Mouse (Mus musculus) neural tube, embryonic 10.5 days (tissue): ENCODE results near the gene Gm26657.
A peak's percentile ranks its signal among the peaks of the same experiment; 100 is the strongest.

Source experiments
- DNase-seq: peaks from one replicate; pipeline ENCODE4 v3.0.0-alpha.2; 2017; ENCODE audit warnings: low spot score; ENCODE audit errors: extremely low spot score

Gm26657 gene

DNA sequence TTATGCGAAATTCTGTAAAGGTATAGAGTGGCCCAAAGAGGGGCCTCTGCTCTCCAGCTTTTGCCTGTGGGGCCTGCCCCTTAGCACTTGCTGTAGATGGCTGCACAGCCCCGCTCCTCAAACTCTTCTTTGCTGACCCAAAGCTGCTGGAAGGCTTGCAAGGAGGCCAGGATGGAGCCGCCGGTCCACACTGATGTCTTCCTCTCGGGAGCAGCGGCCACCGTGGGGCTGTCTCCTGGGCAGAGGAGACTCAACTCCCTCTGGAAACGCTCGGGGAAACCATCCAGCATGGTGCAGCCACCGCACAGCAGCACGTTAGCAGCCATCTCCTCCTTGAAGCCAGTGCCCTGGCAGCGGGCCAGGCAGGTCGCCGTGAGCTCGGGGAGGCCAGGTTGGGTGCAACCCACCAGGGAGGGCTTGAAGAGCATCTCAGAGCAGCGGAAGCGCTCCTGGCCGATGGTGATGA is at the start of gene Gm26657:
Gene Gm26657, plus strand, starts transcription at position 51 of the 466 bp plus-strand sequence.
- no peak for DNase-seq

DNA sequence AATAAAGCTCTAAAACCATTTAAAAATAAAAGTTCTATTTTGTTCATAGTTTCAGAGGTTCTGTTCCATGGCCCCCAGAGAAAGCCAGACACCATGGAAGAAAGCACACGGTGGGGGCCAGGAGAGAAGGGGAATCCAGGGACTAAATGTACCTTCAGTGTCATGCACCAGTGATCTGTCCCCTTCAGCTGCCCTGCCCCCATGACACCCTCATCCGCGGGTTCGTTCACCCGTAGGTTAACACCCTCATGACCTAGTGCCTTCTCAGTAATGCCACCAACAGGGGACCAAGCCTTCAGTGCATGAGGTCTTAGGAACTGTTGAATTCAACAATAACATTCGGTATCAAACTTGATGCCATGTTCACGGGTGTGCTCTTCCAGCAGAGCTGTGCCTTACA is 43.5 kb upstream of the Gm26657 start:
- DNase-seq: no peak

DNA sequence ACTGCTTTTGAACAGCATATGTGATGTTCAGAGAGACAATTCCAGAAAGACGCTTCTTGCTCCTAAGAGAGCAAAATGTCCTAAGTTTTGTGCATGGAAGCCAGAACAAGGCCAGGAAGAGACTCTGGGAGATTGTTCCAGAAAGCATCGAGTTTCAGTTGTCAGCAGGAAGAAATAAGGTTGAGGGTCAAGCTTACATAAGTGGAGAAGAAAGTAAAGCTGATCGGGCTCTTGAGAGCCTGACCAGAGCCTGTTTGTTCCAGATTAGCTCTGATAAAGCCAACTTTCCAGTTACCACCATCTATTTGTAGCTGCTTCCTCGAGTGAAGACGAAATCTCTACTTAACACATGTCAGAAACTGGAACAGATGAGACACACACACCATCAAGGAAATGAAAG is 41.2 kb upstream of the Gm26657 start:
- no peak for DNase-seq

DNA sequence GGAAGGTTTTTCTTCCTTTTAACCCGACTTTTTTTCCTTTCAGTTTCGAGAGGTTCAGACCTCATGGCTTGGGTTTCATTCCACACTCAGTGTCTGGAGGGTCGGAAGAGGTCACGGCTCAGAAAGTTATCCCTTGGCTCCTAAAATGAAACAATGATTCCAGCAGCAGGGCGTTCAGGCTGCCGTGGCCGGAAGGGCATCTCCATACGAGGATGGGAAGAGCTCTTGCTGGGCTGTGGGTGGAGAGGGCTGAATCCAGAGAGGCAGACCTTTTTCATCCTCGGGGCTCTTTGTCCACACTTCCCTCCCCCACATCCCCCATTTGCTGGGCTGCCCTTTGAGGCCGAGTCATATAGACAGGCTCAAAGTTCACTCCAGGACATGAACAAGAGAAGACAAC is 37.6 kb upstream of the Gm26657 start:
- peak; percentile 41 for DNase-seq

DNA sequence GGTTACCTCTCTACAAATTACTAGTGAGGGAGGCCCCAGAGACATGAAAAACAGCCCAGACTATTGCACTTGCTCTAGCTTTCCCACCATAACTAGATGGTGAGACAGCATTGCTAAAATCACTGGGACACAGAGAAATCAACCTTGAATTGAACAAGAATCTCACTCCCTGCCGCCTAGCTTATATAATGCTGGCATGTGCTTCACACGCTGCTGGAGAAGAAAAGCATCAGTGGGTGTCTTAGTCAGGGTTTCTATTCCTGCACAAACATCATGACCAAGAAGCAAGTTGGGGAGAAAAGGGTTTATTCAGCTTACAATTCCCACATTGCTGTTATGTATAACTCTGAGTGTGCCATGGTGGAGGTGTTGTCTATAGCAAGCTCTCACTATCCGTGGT is 26.7 kb upstream of the Gm26657 start:
- DNase-seq: no peak

DNA sequence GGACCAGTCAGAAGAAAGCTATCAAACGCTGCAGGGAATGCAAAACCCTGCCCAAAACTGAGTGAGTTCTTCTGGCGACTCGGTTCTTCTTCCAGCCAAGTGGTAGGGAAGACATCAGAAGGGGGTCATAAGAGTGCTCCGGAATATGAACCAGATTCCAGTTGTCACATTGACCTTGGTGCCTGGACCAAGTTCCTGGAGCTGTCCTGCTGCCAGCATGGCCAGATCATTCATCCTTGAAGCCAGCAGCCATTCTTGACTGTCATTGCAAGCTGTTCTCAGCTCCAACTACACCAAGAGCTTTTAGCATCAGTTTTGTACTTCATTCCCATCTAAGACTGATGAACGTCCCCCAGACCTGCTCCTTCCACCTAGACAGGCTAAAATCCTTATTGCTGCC is 23.1 kb upstream of the Gm26657 start:
- DNase-seq: no peak

DNA sequence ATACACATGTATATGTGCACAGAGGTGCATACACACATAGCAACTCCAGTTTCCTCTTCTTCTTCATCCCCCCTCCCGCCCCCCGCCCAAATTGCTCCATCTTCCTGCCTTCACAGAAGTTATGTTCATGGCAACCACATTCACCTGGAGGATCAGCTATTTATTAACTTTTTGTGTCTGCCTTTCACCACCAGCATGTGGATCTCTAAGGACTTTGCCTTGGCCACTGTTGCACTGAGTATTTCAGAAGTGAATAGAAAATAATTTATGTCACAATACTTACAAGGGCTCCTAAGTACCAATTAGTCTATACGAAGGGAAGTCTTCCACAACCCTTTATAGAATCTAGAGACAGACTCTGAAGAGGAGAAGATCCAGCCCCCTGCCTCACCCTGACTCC is 21.9 kb upstream of the Gm26657 start:
- no peak for DNase-seq

DNA sequence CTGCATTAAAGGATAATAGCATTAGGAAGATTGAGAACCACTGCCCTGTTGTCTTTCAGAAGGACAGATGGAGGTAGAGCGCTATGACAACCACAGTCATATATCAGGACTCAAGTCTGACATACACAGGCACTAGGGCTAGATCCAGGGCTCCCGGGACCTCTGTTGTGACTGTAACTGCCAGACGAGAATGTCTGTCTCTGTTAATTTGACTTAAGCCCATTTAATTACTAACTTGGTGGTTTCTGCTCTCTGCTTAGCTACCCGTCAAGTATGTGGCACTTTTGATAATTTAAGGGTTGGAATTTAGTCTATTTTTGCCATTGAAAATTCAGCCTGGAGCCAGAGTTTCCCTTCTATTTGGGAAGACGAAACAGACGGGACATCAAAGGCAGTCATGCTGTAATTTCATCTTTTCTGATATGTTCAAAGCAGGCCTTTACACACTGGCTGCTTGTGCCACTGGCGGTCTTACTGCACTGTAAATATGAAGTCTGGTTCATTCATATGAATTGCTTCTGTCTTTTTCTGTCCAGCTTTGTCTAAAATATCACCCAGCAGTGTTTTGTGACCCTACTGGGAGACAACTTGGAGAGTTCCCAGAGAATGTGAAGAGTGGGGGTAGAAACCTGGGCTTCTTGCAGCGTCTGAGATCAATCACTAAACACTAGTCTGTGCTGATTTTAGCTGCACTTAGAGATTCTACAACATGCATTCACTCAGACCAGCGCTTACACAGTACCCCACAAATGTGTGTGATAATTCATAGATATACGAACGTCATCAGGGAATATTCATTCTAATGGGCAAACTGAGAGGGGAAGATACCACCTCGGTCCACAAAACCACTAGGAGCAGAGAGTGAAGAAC is 21.1 kb upstream of the Gm26657 start:
- no peak for DNase-seq

DNA sequence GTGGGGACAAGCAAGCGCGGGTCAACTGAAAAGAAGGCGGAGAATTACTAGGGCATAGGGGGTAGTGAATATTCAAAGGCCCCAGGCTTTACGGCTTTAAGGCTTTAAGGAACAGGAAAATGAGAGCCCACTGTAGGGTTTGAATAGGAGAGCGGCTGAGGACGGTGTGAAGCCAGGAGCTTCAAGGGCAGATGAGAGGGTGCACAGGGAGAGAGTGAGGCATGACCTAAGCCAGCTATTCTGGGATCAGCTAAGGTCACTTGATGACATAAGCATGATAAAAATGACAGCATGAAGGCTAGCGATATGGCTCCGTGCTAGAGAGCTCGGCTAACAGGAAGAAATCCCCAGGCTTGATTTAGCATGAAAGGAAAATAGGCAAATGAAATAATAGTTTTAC is 20.4 kb upstream of the Gm26657 start:
- DNase-seq: no peak

DNA sequence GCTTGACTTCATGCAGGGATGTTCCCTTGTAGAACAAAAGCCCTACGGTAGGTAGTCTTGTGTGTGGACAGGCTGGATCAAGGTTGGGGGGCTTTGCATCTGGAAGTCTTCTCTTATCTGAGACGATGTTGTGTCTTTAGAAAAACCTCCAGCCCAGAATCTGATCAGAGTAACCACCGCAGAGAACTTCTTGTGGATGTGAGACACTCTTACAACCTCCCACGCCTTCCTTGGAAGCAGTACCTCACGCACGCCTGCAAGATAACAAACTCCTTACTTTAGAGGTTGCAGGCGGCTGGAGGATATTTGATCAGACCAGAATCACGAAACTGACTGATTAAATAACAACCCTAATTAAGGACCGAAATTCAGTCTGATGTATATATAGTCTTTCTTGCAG is 19.5 kb upstream of the Gm26657 start:
- DNase-seq: no peak

DNA sequence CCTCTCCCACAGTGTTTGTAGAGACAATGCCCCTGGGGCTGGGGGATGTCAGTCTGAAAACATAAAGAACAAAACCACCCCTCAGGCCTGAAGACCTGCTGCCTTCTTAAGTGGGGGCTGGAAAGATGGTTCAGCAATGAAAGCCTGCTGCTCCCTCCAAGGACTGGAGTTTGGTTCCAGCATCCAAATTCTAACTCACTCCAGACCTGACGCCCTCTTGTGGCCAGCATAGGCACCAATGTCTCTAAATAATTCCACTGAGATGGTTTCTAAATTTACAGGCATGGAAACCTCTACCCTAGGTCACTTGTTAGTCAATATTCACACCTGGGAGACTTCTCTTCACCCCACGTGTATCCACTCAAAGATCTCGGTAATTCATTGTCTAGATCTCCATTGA is 18.4 kb upstream of the Gm26657 start:
- peak; percentile 34 for DNase-seq

DNA sequence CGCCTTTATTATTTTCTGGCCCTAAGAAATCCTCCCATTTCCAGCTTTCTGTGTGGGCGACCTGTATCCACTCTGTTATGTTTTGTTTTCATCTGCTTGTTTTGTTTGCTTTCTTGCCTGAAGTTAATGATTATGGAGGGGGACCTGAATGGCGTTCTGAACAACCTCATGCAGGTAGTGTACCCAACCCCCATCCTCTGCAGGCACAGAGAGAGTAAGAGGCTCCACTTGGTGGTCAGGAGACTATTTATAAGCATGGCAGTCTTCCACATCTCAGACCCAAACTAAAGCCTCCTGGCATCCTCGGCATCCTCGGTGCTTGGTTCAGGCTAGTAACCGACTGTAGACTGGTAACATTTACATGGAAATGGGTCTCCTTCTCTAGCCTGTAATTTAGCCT is 17.5 kb upstream of the Gm26657 start:
- DNase-seq: no peak

DNA sequence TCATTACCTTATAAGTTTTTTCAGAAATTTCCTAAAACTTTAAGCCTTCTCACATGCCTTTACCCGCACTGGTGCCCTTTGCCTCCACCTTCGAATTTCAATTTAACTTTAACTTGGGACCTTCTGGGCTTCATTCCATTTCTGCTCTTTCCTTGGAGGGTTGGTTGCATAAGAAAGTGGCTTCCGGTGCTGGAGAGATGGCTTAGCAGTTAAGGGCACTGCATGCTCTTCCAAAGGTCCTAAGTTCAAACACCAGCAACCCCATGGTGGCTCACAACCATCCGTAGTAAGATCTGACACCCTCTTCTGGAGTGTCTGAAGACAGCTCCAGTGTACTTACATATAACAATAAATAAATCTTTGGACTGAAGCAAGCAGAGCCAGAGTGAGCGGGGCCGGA is 16.6 kb upstream of the Gm26657 start:
- no peak for DNase-seq

DNA sequence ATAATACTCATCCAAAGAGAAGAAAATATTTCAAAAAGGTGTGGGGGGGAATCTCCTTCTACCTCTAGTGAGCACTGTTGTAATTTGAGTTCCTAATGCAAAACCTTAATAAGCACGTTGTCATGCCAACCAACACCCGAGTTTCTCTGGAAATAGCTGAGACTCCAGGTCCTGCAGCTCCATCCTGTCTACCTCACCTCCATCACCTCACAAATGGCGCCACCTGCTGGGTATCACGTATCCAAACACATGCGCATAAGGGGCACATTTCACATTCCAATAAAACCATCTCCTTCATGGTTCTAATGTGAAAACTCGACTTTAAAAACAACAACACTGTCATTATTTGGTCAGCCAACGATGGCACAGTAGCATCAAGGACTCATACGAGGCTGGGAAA is 14.0 kb upstream of the Gm26657 start:
- peak; percentile 25 for DNase-seq

DNA sequence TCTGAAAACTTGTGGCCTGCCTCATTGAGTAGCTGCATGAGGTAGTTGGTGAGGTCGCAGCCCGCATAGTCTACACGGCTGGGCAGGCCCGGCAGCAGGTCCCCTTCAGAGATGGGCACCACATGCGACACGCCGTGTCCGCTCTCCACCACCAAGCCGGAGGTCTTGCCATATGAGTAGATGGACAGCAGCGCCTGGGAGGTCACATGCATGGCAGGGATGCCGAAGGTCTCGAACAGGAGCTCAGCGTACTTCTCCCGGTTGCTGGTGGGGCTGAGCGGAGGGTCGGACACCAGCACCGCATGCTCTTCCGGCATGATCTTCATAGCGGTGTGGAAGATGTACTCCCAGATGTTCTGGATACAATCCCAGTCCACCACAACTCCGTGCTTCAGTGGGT is 741 bp downstream of the Gm26657 start:
- no peak for DNase-seq

DNA sequence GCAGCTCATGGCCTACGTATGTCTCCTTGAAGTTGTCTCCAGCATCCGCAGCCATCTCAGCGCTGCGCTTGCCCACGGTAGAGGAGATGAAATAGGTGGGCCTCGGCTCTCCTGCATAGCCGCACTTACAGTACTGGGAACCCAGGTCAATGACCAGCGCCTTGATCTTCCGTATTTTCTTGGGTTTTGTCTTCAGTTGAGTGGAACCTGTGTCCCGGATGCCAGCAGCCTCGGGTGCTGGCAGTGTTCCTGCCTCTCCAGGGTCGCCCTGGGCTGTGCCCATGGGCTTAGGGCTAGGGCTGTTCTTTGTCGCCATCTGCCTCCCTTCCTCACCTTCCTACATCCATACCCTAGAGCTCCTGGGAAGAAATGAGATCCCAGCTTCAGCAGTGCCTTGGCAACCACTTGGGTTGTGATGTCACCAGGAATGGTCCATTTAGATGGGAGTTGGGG is 1.2 kb downstream of the Gm26657 start, which contains the start of gene Actl7b:
Gene Actl7b, minus strand, starts transcription at position 403 of the 453 bp plus-strand sequence.
- no peak for DNase-seq

DNA sequence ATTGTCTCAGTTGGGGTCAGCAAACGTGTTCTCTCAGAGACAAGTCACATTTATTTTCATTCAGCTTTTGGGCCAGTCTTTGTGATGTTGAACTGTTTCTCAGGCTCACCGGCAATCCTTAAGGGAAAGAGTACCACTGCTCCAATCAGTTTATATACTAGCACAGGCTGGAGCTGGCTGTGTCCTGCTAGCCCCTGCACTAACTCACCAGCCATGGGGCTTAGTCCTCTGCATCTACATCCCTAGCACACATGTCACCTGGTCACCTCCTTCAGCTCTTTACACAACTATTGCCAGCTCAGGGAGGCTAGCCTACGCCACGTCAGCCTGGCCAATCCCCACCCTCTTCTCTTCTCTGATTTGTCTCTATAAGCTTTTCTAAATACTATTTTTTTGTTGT is 2.8 kb downstream of the Gm26657 start:
- no peak for DNase-seq

DNA sequence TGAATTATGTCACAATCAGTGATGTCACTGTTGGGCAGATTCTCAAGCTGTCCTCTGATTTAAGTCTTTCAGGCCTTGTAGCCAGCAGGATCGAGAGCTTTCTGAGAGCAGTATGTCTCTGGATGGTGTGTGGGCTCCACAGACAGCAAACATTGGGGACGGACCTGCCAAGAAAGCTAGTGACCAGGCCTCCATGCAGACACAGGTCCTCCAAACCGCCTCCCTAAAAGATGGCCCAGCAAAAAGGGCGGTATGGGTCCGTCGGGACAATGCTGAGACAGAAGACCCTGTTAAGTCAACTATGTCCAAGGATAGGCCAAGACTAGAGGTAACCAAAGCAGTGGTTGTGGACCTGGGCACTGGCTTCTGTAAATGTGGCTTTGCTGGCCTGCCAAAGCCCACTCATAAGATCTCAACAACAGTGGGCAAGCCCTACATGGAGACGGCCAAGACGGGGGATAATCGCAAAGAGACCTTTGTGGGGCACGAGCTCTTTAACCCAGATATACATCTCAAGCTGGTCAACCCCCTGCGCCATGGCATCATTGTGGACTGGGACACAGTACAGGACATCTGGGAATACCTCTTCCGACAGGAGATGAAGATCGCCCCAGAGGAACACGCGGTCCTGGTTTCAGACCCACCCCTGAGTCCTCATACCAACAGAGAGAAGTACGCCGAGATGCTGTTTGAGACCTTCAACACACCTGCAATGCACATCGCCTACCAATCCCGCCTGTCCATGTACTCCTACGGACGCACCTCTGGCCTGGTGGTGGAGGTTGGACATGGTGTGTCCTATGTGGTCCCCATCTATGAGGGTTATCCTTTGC is 3.7 kb downstream of the Gm26657 start, which contains the start of gene Actl7a:
Gene Actl7a, plus strand, starts transcription at position 51 of the 833 bp plus-strand sequence.
- DNase-seq: no peak

DNA sequence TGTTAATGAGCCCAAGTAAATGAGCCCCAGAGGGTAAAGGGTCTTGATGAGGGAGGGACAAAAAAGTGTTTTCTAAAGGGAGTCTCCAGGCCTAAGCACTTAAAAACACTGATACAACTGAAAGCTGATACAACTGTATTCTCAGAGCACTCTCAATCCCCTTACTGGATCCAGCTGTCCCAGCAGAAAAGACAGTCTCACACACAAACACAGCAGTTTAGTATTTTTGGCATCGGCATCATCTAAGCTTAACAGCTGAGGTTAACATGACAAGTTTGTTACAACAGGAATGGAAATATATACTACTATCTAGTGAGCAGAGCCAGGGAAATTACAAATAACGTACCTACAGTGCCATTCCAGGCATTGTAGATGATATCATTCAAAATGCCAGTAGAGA is 6.5 kb downstream of the Gm26657 start:
- DNase-seq: no peak

DNA sequence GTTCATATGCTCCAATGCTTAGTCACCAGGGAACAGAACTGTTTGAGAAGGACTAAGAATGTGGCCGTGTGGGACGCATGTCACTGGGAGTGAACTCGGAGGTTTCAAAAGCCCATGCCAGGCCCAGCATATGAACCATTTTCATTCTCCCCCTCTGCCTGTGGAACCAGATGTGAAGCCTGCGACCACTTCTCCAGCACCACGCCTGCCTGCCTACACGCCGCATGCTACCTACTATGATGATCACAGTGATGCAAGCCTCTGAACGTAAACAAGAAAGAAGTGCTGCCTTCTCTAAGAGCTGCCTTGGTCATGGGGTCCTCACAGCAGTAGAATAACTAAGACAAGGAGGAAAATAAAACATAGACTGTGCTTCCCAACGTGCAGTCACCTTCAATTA is 7.6 kb downstream of the Gm26657 start:
- no peak for DNase-seq

DNA sequence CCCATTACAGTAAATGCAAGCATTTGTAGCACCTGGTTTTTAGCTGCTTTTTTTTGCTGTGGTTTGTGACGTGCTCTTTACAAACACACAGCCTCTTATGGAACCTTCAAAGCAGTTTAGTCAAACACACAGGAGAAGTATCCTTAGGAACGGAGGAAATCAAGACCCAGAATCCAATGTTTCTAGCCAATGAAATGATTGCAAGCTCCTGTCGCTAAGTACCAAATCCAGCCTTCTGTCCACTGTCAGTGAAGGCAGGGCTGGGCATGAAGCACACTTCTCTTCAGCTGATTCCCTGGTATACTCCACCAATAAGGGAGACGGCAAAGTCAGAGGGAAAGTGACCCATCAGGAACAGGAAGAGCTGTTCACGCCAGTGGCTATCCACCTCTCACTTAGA is 16.2 kb downstream of the Gm26657 start:
- DNase-seq: no peak

DNA sequence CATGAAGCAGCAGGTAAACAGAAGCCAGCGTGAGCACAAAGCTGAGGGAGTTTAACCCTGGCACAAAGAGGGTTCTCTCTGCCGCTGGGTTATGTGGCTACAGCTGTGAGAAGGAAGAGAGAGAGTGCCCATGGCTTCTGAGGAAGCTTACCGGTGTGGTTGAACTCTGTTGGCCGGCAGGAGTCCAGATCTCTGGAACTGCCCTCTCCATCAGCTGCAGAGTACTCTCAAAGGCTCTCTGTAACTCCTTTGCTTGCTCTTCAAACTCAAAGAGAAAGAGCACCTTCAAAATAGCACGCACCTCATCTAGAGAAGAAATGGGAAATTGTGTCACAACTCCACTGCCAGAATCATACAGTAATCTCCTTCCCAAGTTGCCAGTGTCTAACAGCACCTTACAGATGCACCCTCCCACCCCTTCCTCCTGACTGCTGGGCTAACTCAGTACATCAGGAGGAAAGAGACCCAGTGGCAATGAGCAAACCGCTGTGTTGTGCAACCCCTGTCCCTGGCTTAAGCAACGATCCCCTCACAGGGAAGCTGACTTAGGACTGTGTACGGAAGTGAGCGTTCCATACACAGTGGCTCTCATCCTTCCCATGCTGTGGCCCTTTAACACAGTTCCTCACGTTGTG is 17.2 kb downstream of the Gm26657 start:
- no peak for DNase-seq
